Mouse (Mus musculus) liver, adult 2 months (tissue): ENCODE measurements at regions not wholly inside any gene's neighbourhood (a gene's known extent, or its start where the extent isn't known, plus 50 kb on each side); places are given as distances from the start of the nearest gene placed in this dataset.
A peak's percentile ranks its signal among the peaks of the same experiment; 100 is the strongest.

Experiments
- DNase-seq: peaks from one replicate; pipeline ENCODE4 v3.0.0-alpha.2; 2011; ENCODE audit warnings: low read depth, low spot score; ENCODE audit errors: extremely low read depth
- H3K27ac ChIP-seq: fragments of 200-500 bp; replicated peaks from 2 replicates; pipeline ENCODE4 v1.5.1; 2012; ENCODE audit warnings: low read depth, mild to moderate bottlenecking, control low read depth, inconsistent platforms, low read length; ENCODE audit not compliant: insufficient read depth
- H3K27me3 ChIP-seq: fragments of 200-500 bp; 2 replicates; pipeline ENCODE4 v1.6.1; 2012; ENCODE audit warnings: mild to moderate bottlenecking, moderate library complexity, low read length, inconsistent platforms; ENCODE audit not compliant: control insufficient read depth, insufficient read depth
- H3K36me3 ChIP-seq: fragments of 200-500 bp; 2 replicates; pipeline ENCODE4 v1.6.1; 2012; ENCODE audit warnings: low read length, inconsistent platforms; ENCODE audit not compliant: control insufficient read depth, insufficient read depth
- H3K4me1 ChIP-seq: fragments of 200-500 bp; 2 replicates; pipeline ENCODE4 v1.6.1; 2011; ENCODE audit warnings: low read length; ENCODE audit not compliant: control insufficient read depth, insufficient read depth
- H3K4me3 ChIP-seq: fragments of 200-500 bp; 2 replicates; pipeline ENCODE4 v1.5.1; 2011; ENCODE audit warnings: low read depth, mild to moderate bottlenecking, control low read depth, low read length, moderate library complexity; ENCODE audit not compliant: insufficient read depth
- H3K79me2 ChIP-seq: fragments of 200-500 bp; 2 replicates; pipeline ENCODE4 v1.6.1; 2012; ENCODE audit warnings: inconsistent platforms, mild to moderate bottlenecking, low read length, moderate library complexity; ENCODE audit not compliant: control insufficient read depth, insufficient read depth
- H3K9ac ChIP-seq: fragments of 200-500 bp; 2 replicates; pipeline ENCODE4 v1.6.1; 2012; ENCODE audit warnings: low read depth, mild to moderate bottlenecking, control low read depth, inconsistent platforms, low read length
- CTCF ChIP-seq: fragments of 200-500 bp; IDR thresholded peaks from 2 replicates; pipeline ENCODE4 v1.5.1; 2011; ENCODE audit warnings: low read depth, low read length, control low read depth
- POLR2A ChIP-seq: fragments of 200-500 bp; IDR thresholded peaks from 2 replicates; pipeline ENCODE4 v1.6.1; 2011; ENCODE audit warnings: low read length, control low read depth; ENCODE audit not compliant: insufficient read depth; ENCODE audit errors: extremely low read depth
- WGBS: fragments of 180-500 bp; shearing (Covaris S2); methylation state at CpG from one replicate; pipeline ENCODE4 v1.1.7; 2018; 5-methylcytosine and 5-hydroxymethylcytosine counted together

DNA sequence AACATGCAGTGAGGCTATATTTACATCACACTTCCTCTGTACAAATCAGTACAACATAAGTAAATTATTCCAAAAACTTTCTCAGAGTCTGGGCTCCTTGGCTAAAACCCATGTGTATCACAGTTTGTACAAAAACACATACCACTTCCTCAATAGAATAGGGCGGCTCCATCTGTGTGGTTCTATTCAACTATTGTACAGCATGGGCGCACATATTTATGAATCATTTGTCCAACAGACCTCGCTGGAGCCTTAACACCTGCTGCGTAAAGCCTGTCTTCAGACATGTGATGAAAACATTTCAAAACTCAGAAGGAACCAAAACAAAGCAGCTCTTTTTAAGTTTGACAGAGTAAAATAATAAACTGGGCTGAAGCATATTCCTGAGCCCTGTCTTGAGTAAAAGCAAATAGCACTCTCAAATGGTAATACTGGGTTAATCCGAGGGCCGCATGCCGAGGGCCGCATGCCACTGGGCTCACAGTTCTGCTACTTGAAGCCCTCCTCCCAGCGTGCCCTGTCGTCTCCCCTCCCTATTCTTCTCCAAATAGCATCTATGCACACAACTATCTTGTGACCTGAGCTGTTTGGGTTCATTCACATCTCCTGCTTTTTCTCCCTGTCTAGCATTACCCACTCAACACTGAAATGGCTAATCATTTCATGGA, 543.1 kb downstream of the Efna5 start:
- no peak for TF ChIP-seq POLR2A
- TF ChIP-seq CTCF = no peak
- no peaks in the 10 kb centered on the region for H3K27me3 ChIP-seq
- no peaks in the 10 kb centered on the region for H3K79me2 ChIP-seq

DNA sequence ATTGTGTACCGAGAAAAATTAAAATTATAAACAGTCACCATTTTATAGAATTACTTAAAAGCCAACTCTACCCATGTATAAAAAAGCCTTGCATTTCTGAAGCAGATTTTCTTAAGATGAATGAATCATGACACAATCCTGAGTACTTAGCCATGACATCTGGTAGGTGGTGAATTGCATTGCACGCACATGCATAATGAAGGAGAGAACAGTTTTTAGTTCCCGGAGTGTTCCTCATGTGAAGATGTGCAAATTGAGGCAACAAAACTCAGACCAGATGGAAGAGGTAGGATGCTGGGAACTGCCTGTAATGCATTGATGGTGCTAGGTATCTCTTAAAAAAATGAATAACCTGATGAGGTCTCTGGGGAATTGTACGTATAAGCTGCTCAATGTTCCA, 550.9 kb downstream of the Efna5 start:
- H3K36me3 ChIP-seq = no peaks in the 10 kb centered on the region
- no peaks in the 10 kb centered on the region for H3K27me3 ChIP-seq
- DNase-seq = no peak
- 98% methylated on average over 4 of the region's 4 CpGs for WGBS
- H3K9ac ChIP-seq = no peak overlapping the region
- TF ChIP-seq CTCF (no peak), POLR2A (no peak)
- H3K27ac ChIP-seq = no peak overlapping the region
- no peak overlapping the region for H3K4me3 ChIP-seq
- H3K79me2 ChIP-seq = no peaks in the 10 kb centered on the region
- H3K4me1 ChIP-seq = no peaks in the 10 kb centered on the region

More for the DNA sequence above, 543.1 kb downstream of the Efna5 start:
- 73% methylated on average over 10 of the region's 10 CpGs for WGBS
- no peaks in the 10 kb centered on the region for H3K36me3 ChIP-seq
- no peak overlapping the region for H3K9ac ChIP-seq
- H3K4me1 ChIP-seq = no peaks in the 10 kb centered on the region
- no peak for DNase-seq
- H3K27ac ChIP-seq = no peak overlapping the region
- no peak overlapping the region for H3K4me3 ChIP-seq

DNA sequence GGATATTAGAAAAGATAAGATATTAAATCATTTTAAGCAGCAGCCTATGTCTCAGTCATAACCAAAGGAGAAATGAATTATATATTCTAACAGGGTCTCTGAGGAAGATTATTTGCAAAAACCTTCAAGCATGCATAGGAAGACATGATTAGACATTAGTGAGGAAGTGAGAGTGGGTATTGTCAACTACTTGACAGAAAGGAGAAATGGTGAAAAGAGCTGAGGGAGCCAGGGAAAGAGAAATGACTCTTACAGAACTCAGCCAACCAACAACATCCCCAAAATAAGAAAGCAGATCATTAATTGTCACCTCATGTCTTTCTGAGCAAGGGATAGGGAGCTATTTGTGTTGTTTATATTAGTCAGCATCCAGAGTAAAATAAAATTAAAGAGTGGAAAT, 554.3 kb downstream of the Efna5 start:
- no peaks in the 10 kb centered on the region for H3K79me2 ChIP-seq
- TF ChIP-seq POLR2A = no peak
- no peaks in the 10 kb centered on the region for H3K27me3 ChIP-seq
- H3K36me3 ChIP-seq = no peaks in the 10 kb centered on the region
- H3K9ac ChIP-seq = no peak overlapping the region
- H3K4me1 ChIP-seq = no peaks in the 10 kb centered on the region
- H3K4me3 ChIP-seq = no peak overlapping the region
- H3K27ac ChIP-seq = no peak overlapping the region
- no peak for DNase-seq

DNA sequence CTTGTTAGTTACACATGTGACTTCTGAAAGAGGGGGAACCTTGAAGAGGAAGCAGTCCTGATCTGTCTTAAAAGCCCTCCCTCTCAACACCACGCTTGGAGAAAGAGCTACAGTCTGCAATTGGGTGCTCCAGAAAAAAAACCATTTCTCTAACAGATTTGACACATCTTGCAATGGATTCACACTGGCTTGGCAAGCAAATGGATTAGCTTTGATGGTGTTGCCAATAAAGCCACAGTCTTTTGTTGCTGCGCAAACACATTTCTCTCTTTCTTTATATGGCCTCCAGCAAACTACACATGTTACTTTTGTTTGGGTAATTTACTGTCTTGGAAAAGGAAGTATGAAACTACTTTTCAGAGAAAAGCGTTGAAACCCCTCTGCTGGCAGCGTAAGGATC, 562.1 kb downstream of the Efna5 start:
- Histone ChIP-seq H3K4me1 (no peaks in the 10 kb centered on the region), H3K9ac (no peak overlapping the region), H3K79me2 (no peaks in the 10 kb centered on the region), H3K27ac (no peak overlapping the region), H3K27me3 (no peaks in the 10 kb centered on the region), H3K36me3 (no peaks in the 10 kb centered on the region), H3K4me3 (no peak overlapping the region)
- TF ChIP-seq CTCF (no peak), POLR2A (no peak)
- no peak for DNase-seq
- WGBS = 80% methylated on average over 4 of the region's 4 CpGs

DNA sequence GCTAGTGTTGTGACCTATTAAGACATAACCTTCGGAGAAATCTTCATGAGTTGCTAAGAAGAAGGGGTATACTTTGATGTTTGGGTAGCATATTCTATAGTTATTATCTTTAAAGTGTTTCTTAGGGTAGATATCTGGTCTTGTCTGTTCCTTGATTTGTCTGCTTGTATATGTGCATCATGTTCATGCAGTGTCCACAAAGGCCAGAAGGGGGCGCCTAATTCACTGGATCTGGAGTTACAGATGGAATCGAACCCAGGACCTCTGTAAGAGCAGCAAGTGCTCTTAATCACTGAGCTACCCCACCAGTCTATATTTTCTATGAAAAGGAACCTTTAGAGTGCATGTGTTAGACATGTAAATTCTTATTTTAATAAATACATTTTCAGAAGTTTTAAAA, 571.1 kb downstream of the Efna5 start:
- 38% methylated on average over 3 of the region's 3 CpGs for WGBS
- DNase-seq = no peak
- no peaks in the 10 kb centered on the region for H3K79me2 ChIP-seq

DNA sequence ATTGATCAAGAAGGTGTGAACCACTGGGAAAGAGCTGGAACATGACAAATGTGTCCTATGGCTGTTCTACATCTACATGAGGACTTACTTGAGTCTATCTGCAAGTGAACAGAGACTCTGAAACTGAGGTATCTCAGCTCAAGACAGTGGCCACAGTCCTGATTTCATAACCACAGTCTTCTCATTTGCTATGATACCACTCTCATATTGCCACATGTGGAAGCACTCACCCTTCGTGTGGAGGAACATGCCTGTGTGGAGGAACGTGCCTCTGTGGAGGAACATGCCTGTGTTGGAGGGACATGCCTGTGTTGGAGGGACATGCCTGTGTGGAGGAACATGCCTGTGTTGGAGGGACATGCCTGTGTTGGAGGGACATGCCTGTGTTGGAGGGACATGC, 574.0 kb downstream of the Efna5 start:
- Histone ChIP-seq H3K36me3 (no peaks in the 10 kb centered on the region), H3K4me3 (no peak overlapping the region), H3K79me2 (no peaks in the 10 kb centered on the region), H3K4me1 (no peaks in the 10 kb centered on the region), H3K9ac (no peak overlapping the region), H3K27ac (no peak overlapping the region), H3K27me3 (no peaks in the 10 kb centered on the region)
- WGBS = 78% methylated on average over 2 of the region's 2 CpGs
- no peak for DNase-seq
- TF ChIP-seq CTCF (no peak), POLR2A (no peak)

More for the DNA sequence above, 571.1 kb downstream of the Efna5 start:
- Histone ChIP-seq H3K4me3 (no peak overlapping the region), H3K27ac (no peak overlapping the region), H3K4me1 (no peaks in the 10 kb centered on the region), H3K27me3 (no peaks in the 10 kb centered on the region), H3K36me3 (no peaks in the 10 kb centered on the region), H3K9ac (no peak overlapping the region)
- peak; percentile 16; the same call in 1 of the 2 replicates for TF ChIP-seq CTCF
- TF ChIP-seq POLR2A = no peak
